Mouse (Mus musculus): ENCODE results near the gene Caskin2.

GRCm38 (mm10) chr11:115819915-115820623 lies 6.6 kb upstream of the Caskin2 start:
- TF ChIP-seq GATA1 (IDR thresholded peaks at IDR 0.05; ENCODE audit: low read depth, low read length) (no peak), RCOR1 (IDR thresholded peaks at IDR 0.05; ENCODE audit: low read depth, low read length) (no peak), EP300 (IDR thresholded peaks at IDR 0.05; ENCODE audit: low read depth in 1 of 2, low read length in 2 of 2) (no peak), HCFC1 (IDR thresholded peaks at IDR 0.05; ENCODE audit: low read depth, low read length) (no peak), MAX (IDR thresholded peaks at IDR 0.05; ENCODE audit: low read length) (no peak), POLR2A (IDR thresholded peaks at IDR 0.05; ENCODE audit: control insufficient read depth in 1 of 2, insufficient read depth in 1 of 2, low read depth in 1 of 2, low read length in 2 of 2, poor library complexity in 1 of 2) (no peak), TAL1 (IDR thresholded peaks at IDR 0.05; ENCODE audit: low read length) (no peak)

Measured in MEL (cell line).